Mouse (Mus musculus) forebrain, embryonic 10.5 days (tissue): ENCODE measurements around the gene Rnase12. TPM values are rescaled to one million over a fixed set of nuclear protein-coding genes. Genes with fewer than 3 reads are reported as not detected.

Experiments used
- DNase-seq: peaks from one replicate; pipeline ENCODE4 v3.0.0-alpha.2; 2017; ENCODE audit warnings: low spot score; ENCODE audit errors: extremely low spot score
- H3K27ac ChIP-seq: fragments of 300-500 bp; sonication (generic); 2 replicates; pipeline ENCODE4 v1.5.1; 2016; ENCODE audit warnings: mild to moderate bottlenecking
- H3K27me3 ChIP-seq: fragments of 300-500 bp; sonication (generic); 2 replicates; pipeline ENCODE4 v1.6.1; 2016; ENCODE audit warnings: mild to moderate bottlenecking; ENCODE audit not compliant: poor library complexity, severe bottlenecking
- H3K36me3 ChIP-seq: fragments of 300-500 bp; sonication (generic); replicated peaks from 2 replicates; pipeline ENCODE4 v1.6.1; 2016; ENCODE audit warnings: mild to moderate bottlenecking, moderate library complexity
- H3K4me1 ChIP-seq: fragments of 300-500 bp; sonication (generic); 2 replicates; pipeline ENCODE4 v1.6.1; 2016
- H3K4me3 ChIP-seq: fragments of 300-500 bp; sonication (generic); 2 replicates; pipeline ENCODE4 v1.5.1; 2016; ENCODE audit warnings: mild to moderate bottlenecking, moderate library complexity
- H3K9me3 ChIP-seq: fragments of 300-500 bp; sonication (generic); 2 replicates; pipeline ENCODE4 v1.6.1; 2016; ENCODE audit warnings: mild to moderate bottlenecking, moderate library complexity
- WGBS: fragments of 180-500 bp; shearing (Covaris S2); methylation state at CpG from one replicate; pipeline ENCODE4 v1.1.7; 2016; 5-methylcytosine and 5-hydroxymethylcytosine counted together
- polyA plus RNA-seq: library from polyadenylated mRNA; unstranded; fragments of >200 nt; fragmentation: Nextera tagmentation; extraction: Ambion mirVana; gene quantifications from 2 replicates; pipeline ENCODE4 v1.2.1, GENCODE M21; 2016

The Rnase12 gene
- polyA plus RNA-seq, 1 experiment from 2014 or later = not detected

DNA sequence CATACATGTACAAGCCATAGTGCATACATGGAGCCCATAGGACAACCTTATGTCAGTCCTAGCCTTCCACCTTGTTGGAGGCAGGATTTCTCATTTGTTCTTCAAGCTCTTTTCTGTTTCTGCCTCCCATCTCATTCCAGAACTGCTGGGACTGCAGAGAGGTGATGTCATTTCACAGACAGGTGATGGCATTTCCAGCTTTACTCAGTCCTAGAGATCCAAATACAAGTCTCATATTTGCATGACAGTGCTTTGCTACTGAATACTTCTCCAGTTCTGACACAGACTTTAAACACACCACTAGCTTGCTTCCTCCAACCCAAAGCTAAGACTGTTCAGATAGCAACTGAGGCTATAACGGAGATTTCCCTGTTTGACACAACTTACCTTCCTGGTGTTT is 21.7 kb upstream of the Rnase12 start:
- Histone ChIP-seq H3K4me1 (peaks cover 13% of the 10 kb centered on the region), H3K9me3 (no peaks in the 10 kb centered on the region), H3K27ac (no peak overlapping the region), H3K4me3 (no peak overlapping the region), H3K36me3 (no peaks in the 10 kb centered on the region), H3K27me3 (peaks cover 11% of the 10 kb centered on the region)
- DNase-seq = no peak
- WGBS = 85% methylated on average over 1 of the region's 1 CpGs

DNA sequence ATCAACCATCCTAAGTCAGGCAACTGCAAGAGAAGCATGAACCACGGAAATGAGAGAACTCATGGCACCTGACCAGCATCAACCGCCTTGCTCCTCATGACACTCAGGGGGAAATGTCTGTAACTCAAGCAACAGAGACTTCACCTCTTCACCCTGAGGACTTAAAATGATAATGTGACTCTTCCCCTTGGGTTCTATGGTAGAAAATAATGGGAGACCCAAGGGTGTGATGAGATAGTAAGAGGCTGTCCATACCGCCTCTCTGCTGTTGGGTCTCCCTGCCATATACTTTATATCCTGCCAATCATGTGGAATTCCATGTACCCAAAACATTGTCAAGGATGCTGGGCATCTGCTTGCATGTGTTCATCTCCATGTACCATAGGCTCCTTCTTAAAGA is 16.9 kb upstream of the Rnase12 start, which contains the start of gene Olfr750:
Gene Olfr750, minus strand, starts transcription at position 101 of the 400 bp plus-strand sequence.
- WGBS = 85% methylated on average over 3 of the region's 3 CpGs
- Histone ChIP-seq H3K4me1 (no peaks in the 10 kb centered on the region), H3K9me3 (no peaks in the 10 kb centered on the region), H3K36me3 (no peaks in the 10 kb centered on the region), H3K27me3 (no peaks in the 10 kb centered on the region), H3K4me3 (no peak within 1 kb of the TSS), H3K27ac (no peak within 1 kb of the TSS)
- DNase-seq = no peak

DNA sequence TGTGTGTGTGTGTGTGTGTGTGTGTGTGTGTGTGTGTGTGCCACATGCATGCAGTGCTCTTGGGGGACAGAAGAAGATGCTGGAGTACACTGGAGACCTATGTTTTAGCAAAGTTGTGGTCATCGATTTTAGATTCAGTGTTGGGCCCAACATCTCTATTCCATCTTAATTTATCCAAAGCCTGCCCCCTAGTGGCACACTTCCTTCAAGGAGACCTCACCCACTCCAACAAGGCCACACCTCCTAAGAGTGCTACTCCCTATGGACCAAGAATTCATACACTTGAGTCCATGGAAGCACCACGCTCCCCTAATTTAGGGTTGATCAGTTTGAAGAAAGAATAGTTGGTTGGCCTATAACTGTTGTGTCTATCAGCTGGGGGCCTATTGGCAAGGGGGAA is 12.2 kb upstream of the Rnase12 start:
- peaks cover 12% of the 10 kb centered on the region for H3K4me1 ChIP-seq
- WGBS = 88% methylated on average over 2 of the region's 2 CpGs
- no peaks in the 10 kb centered on the region for H3K36me3 ChIP-seq
- no peaks in the 10 kb centered on the region for H3K9me3 ChIP-seq
- no peaks in the 10 kb centered on the region for H3K27me3 ChIP-seq
- no peak overlapping the region for H3K27ac ChIP-seq
- no peak overlapping the region for H3K4me3 ChIP-seq
- no peak for DNase-seq

DNA sequence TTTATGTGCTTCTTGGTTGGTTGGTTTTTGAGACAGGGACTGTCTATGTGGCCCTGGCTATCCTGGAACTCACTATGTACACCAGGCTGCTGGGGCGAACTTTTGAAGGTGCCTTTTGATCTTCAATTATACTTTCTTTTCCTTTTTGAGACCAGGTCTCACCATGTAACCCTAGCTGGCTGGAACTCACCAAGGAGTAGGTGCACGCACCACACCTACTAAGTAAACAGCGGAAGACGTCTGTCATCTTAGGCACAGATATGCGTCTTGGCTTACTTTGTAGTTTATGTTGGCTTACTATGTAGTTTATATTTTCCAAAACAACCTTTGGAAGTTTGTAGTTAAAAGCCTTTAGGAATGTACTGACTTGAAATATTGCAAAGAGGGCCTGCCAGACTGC is 11.5 kb upstream of the Rnase12 start:
- Histone ChIP-seq H3K4me3 (no peak overlapping the region), H3K27me3 (no peaks in the 10 kb centered on the region), H3K36me3 (no peaks in the 10 kb centered on the region), H3K27ac (no peak overlapping the region), H3K4me1 (peaks cover 12% of the 10 kb centered on the region), H3K9me3 (no peaks in the 10 kb centered on the region)
- 96% methylated on average over 5 of the region's 5 CpGs for WGBS
- DNase-seq = no peak

DNA sequence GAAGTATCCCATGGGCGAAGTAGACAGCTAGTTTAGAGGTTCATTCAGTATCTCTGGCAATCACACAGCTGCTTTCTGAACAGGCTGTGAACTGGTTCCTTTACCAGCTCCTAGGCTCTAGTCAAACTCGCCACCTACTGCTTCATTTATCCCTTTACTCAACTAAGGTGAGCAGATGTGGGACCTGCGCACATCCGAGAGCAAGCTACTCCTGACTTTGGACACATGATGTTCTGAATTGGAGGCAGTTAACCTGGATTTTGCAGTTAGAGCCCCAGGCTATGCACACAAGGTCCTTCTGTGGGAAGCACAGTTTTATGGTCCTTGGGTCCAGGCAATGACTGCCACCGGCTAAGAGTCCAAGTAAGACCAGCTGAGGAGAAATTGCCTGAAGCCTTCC is 3.3 kb upstream of the Rnase12 start:
- WGBS = 90% methylated on average over 5 of the region's 5 CpGs
- Histone ChIP-seq H3K27me3 (peaks cover 56% of the 10 kb centered on the region), H3K4me1 (peaks cover 7% of the 10 kb centered on the region), H3K36me3 (no peaks in the 10 kb centered on the region), H3K9me3 (no peaks in the 10 kb centered on the region), H3K27ac (no peak overlapping the region), H3K4me3 (no peak overlapping the region)
- no peak for DNase-seq

DNA sequence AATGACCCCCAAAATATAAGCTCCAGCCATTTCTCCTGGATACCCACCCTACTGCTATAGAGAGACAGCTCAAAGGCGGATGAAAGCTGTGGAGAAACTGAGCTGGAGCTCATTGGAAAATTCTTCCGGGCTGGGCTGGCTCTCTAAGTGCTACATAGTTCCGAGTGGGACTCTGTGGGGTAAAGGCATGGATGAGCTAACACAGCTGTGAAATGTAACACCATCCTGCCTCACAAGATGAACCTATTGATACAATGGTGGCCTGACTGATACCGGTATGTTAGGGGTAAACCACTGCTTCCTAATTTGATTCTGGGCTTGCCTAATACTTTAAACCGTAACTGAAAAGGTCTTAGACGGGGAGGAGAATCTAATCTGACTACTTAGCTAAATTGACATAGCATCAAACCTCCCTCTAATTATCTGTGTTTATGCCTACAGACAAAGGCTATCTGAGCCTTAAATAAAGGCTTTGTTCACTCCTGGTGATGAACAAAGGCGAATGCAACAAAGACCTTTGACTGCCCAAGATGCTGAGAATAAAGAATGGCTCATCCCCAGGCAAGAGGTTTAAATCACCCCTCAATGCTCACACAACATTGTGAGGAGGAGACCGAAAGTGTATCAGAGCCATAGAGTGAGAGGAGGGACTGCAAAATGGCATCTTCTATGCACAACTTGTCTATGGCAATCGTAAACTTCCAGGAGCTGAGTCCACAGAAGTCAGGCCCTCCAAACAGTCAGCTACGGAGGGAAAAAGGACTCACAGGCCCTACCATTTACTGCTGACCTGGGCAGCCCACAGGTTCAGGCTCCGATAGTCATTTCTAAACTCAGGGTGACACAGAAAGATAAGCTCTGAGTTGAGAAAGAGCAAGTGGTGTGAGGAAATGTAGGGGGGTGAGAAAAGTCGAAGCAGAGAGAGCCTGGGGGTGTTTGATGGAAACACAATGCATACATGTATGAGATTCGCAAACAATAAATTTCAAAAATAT is 2.9 kb downstream of the Rnase12 start:
- 20% methylated on average over 13 of the region's 13 CpGs for WGBS
- no peak for DNase-seq
- Histone ChIP-seq H3K27me3 (peaks cover 93% of the 10 kb centered on the region), H3K9me3 (no peaks in the 10 kb centered on the region), H3K4me3 (peak overlapping the region; percentile 5; the same call in 1 of the 2 replicates), H3K4me1 (peaks cover 19% of the 10 kb centered on the region), H3K27ac (no peak overlapping the region), H3K36me3 (no peaks in the 10 kb centered on the region)

DNA sequence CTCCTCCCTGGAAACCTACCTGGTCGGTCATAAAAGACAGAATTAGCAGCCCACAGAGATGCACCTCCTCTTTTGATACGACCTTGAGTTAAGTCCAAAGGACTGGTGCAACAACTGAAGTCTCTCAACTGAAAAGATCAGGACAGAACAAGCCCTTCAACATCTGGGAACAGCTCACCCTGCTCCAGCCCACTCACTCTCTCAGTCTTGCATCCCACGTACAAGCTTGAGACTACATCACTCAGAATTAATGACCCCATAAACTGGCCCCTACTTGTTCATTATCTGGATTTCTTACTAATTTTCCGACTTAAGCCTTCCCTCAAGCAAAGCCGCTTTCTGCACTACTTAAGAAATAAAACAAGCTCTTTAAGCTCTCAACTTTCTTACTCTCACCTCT is 4.3 kb downstream of the Rnase12 start:
- Histone ChIP-seq H3K27ac (no peak overlapping the region), H3K4me1 (peaks cover 19% of the 10 kb centered on the region), H3K9me3 (no peaks in the 10 kb centered on the region), H3K4me3 (no peak overlapping the region), H3K27me3 (peaks cover 89% of the 10 kb centered on the region), H3K36me3 (no peaks in the 10 kb centered on the region)
- 50% methylated on average over 5 of the region's 5 CpGs for WGBS
- no peak for DNase-seq

DNA sequence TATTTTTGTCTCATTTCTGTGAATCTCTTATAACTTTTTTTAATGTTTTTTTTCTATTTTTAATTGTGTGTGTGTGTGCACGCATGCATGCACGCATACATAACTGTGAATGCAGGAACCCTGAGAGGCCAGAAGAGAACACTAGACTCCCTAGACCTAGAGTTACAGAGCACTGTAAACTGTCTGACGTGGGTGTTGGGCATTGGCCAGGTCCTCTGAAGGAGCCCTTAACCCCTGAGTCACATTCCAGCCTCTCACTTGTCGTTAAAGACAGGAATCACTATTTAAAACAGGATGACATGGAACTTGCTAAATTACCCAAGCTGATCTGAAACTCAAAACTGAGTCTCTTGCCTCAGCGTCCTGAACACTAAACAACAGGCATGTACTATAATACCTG is 5.5 kb downstream of the Rnase12 start:
- Histone ChIP-seq H3K4me3 (no peak overlapping the region), H3K4me1 (peaks cover 19% of the 10 kb centered on the region), H3K9me3 (no peaks in the 10 kb centered on the region), H3K36me3 (no peaks in the 10 kb centered on the region), H3K27ac (no peak overlapping the region), H3K27me3 (peaks cover 83% of the 10 kb centered on the region)
- 70% methylated on average over 5 of the region's 5 CpGs for WGBS
- DNase-seq = no peak

DNA sequence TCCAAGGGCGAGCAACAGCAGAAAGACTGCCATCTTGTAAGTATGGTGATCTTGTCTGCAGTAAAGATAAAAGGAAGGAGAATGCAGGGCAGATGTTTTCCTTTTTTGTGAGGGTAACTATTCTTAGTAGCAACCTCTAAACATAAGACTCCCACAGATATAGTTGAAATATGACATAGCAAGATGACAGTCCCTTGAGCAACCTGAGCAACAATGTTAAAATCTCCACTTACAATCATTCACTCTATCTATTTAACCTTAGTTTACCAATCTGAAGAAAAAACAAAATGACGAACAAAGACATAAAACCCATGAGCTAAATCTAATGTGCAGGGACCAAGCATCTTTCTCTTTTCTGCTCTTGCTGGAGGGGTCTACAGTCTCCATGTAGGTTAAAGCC is 7.4 kb downstream of the Rnase12 start, which contains the start of gene Rnase11:
Gene Rnase11, minus strand, starts transcription at position 101 of the 400 bp plus-strand sequence.
- Histone ChIP-seq H3K27ac (no peak within 1 kb of the TSS), H3K4me3 (no peak within 1 kb of the TSS), H3K9me3 (no peaks in the 10 kb centered on the region), H3K4me1 (peaks cover 19% of the 10 kb centered on the region), H3K27me3 (peaks cover 64% of the 10 kb centered on the region), H3K36me3 (no peaks in the 10 kb centered on the region)
- DNase-seq = no peak
- 91% methylated on average over 2 of the region's 2 CpGs for WGBS

DNA sequence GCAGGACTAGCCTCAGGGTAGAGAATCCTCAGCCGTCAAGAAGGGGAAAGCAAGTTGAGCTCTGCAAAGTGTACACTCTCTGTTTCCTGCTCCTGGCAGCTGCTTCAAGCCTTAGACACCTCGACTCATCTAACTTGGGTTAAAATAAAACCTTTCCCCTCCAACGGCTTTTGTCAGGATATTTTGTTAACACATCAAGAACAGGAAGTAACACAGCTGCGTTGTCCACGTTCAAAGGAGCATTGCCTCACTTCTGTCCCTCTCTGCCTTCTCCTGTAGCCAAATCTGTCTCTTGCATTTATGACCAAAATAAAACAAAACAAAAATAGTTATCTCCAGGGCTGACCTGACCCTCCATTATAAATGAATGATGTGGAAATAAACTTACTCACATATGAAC is 9.6 kb downstream of the Rnase12 start:
- Histone ChIP-seq H3K4me3 (no peak overlapping the region), H3K4me1 (peaks cover 3% of the 10 kb centered on the region; the same call in 1 of the 2 replicates), H3K9me3 (no peaks in the 10 kb centered on the region), H3K36me3 (no peaks in the 10 kb centered on the region), H3K27me3 (peaks cover 49% of the 10 kb centered on the region), H3K27ac (no peak overlapping the region)
- DNase-seq = no peak
- WGBS = 72% methylated on average over 5 of the region's 5 CpGs

DNA sequence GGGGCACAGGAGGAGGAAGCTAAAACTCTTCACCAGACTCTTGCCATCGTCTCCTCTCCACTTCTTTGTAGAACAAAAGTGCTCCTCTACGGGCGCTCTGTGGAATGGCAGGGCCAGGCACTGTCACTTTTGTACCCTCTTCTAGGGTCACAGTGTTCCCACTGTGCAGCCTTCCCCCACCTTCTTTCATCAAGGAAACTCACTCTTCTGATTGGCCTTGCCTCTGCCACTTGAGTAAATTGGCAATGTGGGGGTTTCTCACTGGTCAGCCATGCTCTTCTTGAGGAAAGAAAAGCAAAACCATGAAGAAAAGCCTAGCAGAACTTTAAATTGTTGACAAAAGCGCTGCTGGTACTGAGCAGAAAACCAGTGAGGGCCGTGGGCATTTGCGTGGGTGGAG is 15.7 kb downstream of the Rnase12 start, which contains the start of gene Rnase9:
Gene Rnase9, minus strand, starts transcription at position 101 of the 400 bp plus-strand sequence.
- H3K4me1 ChIP-seq = no peaks in the 10 kb centered on the region
- H3K4me3 ChIP-seq = no peak within 1 kb of the TSS
- no peaks in the 10 kb centered on the region for H3K9me3 ChIP-seq
- H3K27me3 ChIP-seq = no peaks in the 10 kb centered on the region
- no peaks in the 10 kb centered on the region for H3K36me3 ChIP-seq
- 72% methylated on average over 6 of the region's 6 CpGs for WGBS
- no peak within 1 kb of the TSS for H3K27ac ChIP-seq
- DNase-seq = no peak

DNA sequence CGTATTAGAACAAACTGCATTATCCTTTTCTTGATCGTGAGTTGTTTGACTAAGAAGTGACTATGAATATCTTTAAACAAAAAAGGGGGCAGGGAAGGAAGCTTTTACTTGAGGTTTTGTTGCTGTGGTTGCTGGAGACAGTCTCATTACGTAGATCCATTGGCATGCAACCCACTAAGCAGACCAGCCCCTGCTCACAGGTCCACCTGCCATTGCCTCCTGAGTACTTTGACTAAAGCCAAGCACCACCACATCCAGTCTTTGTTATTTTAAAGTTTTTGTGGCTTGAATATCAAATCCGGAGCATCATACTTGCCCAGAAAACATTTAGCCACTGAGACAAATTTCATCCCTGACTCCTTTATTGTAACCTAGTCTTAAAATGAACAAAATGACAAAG is 21.2 kb downstream of the Rnase12 start:
- DNase-seq = no peak

DNA sequence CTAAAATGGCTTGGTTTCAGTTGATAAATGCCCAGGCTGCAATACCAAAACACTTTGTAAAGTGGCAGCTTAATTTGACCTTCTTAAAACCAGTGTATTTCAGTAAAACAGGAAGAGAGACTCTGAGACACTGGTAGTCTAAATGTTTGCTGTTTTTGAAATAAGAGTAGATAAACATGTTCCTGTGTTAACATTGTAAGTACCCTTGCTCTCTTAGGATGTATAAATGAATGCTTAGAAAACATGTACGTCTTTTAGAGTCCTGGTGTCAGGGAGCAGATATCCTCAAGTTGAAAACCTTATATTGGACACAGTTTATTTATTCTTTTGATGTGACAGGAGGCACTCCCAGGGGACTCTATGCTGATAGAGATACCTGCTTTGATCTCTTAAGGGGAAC is 22.3 kb downstream of the Rnase12 start:
- Histone ChIP-seq H3K4me3 (no peak overlapping the region), H3K36me3 (no peaks in the 10 kb centered on the region), H3K27ac (no peak overlapping the region), H3K4me1 (no peaks in the 10 kb centered on the region), H3K27me3 (no peaks in the 10 kb centered on the region), H3K9me3 (no peaks in the 10 kb centered on the region)
- no peak for DNase-seq
- WGBS = 80% methylated on average over 1 of the region's 1 CpGs

More for the DNA sequence above, 21.2 kb downstream of the Rnase12 start:
- no peaks in the 10 kb centered on the region for H3K27me3 ChIP-seq
- no peaks in the 10 kb centered on the region for H3K36me3 ChIP-seq
- no peaks in the 10 kb centered on the region for H3K9me3 ChIP-seq
- no peak overlapping the region for H3K27ac ChIP-seq
- H3K4me3 ChIP-seq = no peak overlapping the region
- 86% methylated on average over 4 of the region's 4 CpGs for WGBS
- H3K4me1 ChIP-seq = no peaks in the 10 kb centered on the region
